Mouse (Mus musculus): ENCODE results near the gene Kcnj9. TPM values are rescaled to one million over a fixed set of nuclear protein-coding genes. Genes with fewer than 3 reads are reported as not detected.

The Kcnj9 gene
- polyA plus RNA-seq, 1 experiment: 116 TPM

DNA sequence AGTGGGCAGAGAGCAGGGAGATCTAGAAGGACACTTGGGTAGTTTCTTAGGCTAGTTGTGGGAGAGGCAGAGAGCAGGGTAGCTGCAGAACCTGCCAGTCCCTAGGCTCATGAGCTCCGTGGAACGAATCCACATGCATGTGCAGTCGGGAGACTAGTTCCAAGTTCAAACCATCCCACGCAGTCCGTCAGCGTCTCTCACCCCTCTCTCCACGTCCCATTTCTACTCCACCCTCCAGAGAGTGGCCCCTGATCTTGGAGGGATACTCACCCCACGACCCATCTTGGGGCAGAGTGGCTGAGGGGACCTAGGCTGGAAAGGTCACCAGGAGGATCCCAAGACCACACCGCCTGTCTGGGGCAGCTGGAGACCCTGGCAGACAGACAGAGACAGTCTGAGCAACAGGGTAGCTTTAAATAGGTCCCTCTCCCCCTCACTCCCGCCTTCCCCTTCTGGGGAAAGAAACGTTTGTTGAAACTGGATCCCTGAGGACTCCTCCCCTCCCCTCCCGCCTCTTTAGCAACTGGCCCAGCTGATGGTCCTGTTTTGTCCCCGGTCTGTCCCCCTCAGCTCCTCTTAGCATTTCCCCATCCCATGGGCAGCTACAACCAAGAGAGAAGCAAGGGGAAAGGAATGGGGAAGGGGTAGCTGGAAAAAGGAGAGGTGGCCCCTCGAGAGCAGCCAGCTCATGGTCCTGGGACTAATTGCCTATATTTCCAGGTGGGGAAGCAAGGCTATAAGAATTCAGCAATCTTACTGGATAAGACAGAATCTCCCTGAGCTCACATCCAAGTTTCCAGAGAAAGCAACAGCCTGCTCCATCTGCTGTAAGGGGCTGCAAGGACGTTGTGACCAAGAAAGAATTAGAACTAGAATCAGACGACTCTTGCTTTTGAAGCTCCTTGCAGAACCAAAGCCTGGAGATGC, 31.2 kb downstream of the Kcnj9 start, which contains the start of gene Atp1a2:
Gene Atp1a2, minus strand, starts transcription at position 454 of the 927 bp plus-strand sequence.
- Histone ChIP-seq H3K27ac (ENCODE audit: insufficient read depth, low read length) (peak within 1 kb of the TSS; percentile 37; the same call in 1 of the 2 replicates), H3K27me3 (ENCODE audit: control insufficient read depth, insufficient read depth, low read length) (no peaks in the 10 kb centered on the region), H3K4me1 (ENCODE audit: control insufficient read depth, insufficient read depth, low read length) (peaks cover 13% of the 10 kb centered on the region), H3K4me3 (replicated peaks; ENCODE audit: insufficient read depth, low read depth, low read length) (peak within 1 kb of the TSS; percentile 28)
- 24% methylated on average over 16 of the region's 16 CpGs for WGBS
- DNase-seq: peak in 1 of 2 experiments; percentile 38
- TF ChIP-seq POLR2A (IDR thresholded peaks at IDR 0.05; ENCODE audit: borderline replicate concordance, insufficient read depth, low read length): peak; percentile 59; the same call in 1 of the 2 replicates
- TF ChIP-seq CTCF (IDR thresholded peaks at IDR 0.05; ENCODE audit: borderline replicate concordance, insufficient read depth, low read depth, low read length): no peak

GRCm38 (mm10) chr1:172296816-172297510, 32.2 kb downstream of the Kcnj9 start:
- Histone ChIP-seq H3K4me3 (replicated peaks; ENCODE audit: insufficient read depth, low read depth, low read length) (peak overlapping the region; percentile 28), H3K27me3 (ENCODE audit: control insufficient read depth, insufficient read depth, low read length) (no peaks in the 10 kb centered on the region), H3K27ac (ENCODE audit: insufficient read depth, low read length) (peak overlapping the region; percentile 26; the same call in 1 of the 2 replicates), H3K4me1 (ENCODE audit: control insufficient read depth, insufficient read depth, low read length) (peaks cover 13% of the 10 kb centered on the region)
- peak in 1 of 2 experiments; percentile 39 for DNase-seq
- TF ChIP-seq POLR2A (IDR thresholded peaks at IDR 0.05; ENCODE audit: borderline replicate concordance, insufficient read depth, low read length): no peak
- no peak for TF ChIP-seq CTCF (IDR thresholded peaks at IDR 0.05; ENCODE audit: borderline replicate concordance, insufficient read depth, low read depth, low read length)
- WGBS: 39% methylated on average over 6 of the region's 6 CpGs

- Histone ChIP-seq H3K27ac (ENCODE audit: insufficient read depth, low read length) (no peak overlapping the region), H3K27me3 (ENCODE audit: control insufficient read depth, insufficient read depth, low read length) (no peaks in the 10 kb centered on the region), H3K4me3 (replicated peaks; ENCODE audit: insufficient read depth, low read depth, low read length) (peak overlapping the region; percentile 28), H3K4me1 (ENCODE audit: control insufficient read depth, insufficient read depth, low read length) (peaks cover 13% of the 10 kb centered on the region)
- WGBS: 61% methylated on average over 4 of the region's 4 CpGs
- TF ChIP-seq POLR2A (IDR thresholded peaks at IDR 0.05; ENCODE audit: borderline replicate concordance, insufficient read depth, low read length): no peak
- TF ChIP-seq CTCF (IDR thresholded peaks at IDR 0.05; ENCODE audit: borderline replicate concordance, insufficient read depth, low read depth, low read length): no peak
- DNase-seq: peak in 1 of 2 experiments; percentile 45
Measured at GRCm38 (mm10) chr1:172295751-172296197, 33.3 kb downstream of the Kcnj9 start.

GRCm38 (mm10) chr1:172293449-172293848, 35.7 kb downstream of the Kcnj9 start:
- H3K4me3 ChIP-seq (replicated peaks; ENCODE audit: insufficient read depth, low read depth, low read length): no peak overlapping the region
- WGBS: 82% methylated on average over 11 of the region's 11 CpGs
- H3K4me1 ChIP-seq (ENCODE audit: control insufficient read depth, insufficient read depth, low read length): peaks cover 13% of the 10 kb centered on the region
- H3K27me3 ChIP-seq (ENCODE audit: control insufficient read depth, insufficient read depth, low read length): no peaks in the 10 kb centered on the region
- H3K27ac ChIP-seq (ENCODE audit: insufficient read depth, low read length): no peak overlapping the region
- TF ChIP-seq POLR2A (IDR thresholded peaks at IDR 0.05; ENCODE audit: borderline replicate concordance, insufficient read depth, low read length) (no peak), CTCF (IDR thresholded peaks at IDR 0.05; ENCODE audit: borderline replicate concordance, insufficient read depth, low read depth, low read length) (no peak)
- DNase-seq: no peak

DNA sequence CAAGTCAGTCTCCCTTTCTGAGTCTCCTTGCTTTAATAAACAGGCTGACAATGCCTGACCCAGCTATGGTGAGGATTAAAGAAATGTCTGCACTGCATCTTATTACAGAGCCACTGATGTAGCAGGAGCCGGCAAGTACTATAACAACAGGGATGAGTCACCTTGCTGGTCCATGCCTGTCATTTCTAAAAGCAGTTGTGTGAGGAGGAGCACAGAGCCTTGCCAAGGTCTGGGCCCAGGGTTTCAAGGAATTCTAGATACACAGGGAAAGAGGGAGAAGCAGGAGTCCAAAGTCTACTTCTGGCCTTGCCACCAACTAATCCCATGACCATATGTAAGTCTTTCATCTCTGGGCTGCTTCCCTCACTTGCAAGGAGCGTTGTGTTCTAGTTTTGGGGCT, 36.2 kb downstream of the Kcnj9 start:
- TF ChIP-seq POLR2A (IDR thresholded peaks at IDR 0.05; ENCODE audit: borderline replicate concordance, insufficient read depth, low read length) (no peak), CTCF (IDR thresholded peaks at IDR 0.05; ENCODE audit: borderline replicate concordance, insufficient read depth, low read depth, low read length) (no peak)

DNA sequence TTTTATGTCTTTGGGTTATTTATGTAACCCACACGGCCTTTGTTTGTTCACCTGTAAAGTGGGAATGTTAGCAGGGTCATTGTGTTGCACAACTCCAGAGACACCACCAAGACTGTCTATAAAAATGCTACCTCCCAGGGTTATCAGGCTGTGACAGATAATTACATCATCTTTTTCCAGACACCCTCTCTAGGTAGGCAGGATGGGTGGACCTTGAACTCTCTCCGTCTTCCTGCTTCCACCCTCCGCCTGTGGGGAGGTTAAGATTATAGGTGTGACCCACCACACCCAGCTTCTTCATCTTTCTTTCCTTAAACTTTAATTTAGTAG, 39.5 kb downstream of the Kcnj9 start:
- H3K4me3 ChIP-seq (replicated peaks; ENCODE audit: insufficient read depth, low read depth, low read length): no peak overlapping the region
- H3K4me1 ChIP-seq (ENCODE audit: control insufficient read depth, insufficient read depth, low read length): no peaks in the 10 kb centered on the region; the same call in 1 of the 2 replicates
- DNase-seq: no peak
- WGBS: 89% methylated on average over 3 of the region's 3 CpGs
- TF ChIP-seq CTCF (IDR thresholded peaks at IDR 0.05; ENCODE audit: borderline replicate concordance, insufficient read depth, low read depth, low read length): no peak
- no peak for TF ChIP-seq POLR2A (IDR thresholded peaks at IDR 0.05; ENCODE audit: borderline replicate concordance, insufficient read depth, low read length)
- no peaks in the 10 kb centered on the region for H3K27me3 ChIP-seq (ENCODE audit: control insufficient read depth, insufficient read depth, low read length)
- H3K27ac ChIP-seq (ENCODE audit: insufficient read depth, low read length): no peak overlapping the region

More for the DNA sequence above, 36.2 kb downstream of the Kcnj9 start:
- Histone ChIP-seq H3K4me3 (replicated peaks; ENCODE audit: insufficient read depth, low read depth, low read length) (no peak overlapping the region), H3K27me3 (ENCODE audit: control insufficient read depth, insufficient read depth, low read length) (no peaks in the 10 kb centered on the region), H3K27ac (ENCODE audit: insufficient read depth, low read length) (no peak overlapping the region), H3K4me1 (ENCODE audit: control insufficient read depth, insufficient read depth, low read length) (peaks cover 13% of the 10 kb centered on the region)
- 93% methylated on average over 2 of the region's 2 CpGs for WGBS
- no peak for DNase-seq

GRCm38 (mm10) chr1:172288900-172289616, 40.1 kb downstream of the Kcnj9 start:
- no peak overlapping the region for H3K4me3 ChIP-seq (replicated peaks; ENCODE audit: insufficient read depth, low read depth, low read length)
- WGBS: 90% methylated on average over 11 of the region's 11 CpGs

More at GRCm38 (mm10) chr1:172288900-172289616, 40.1 kb downstream of the Kcnj9 start:
- no peak for TF ChIP-seq POLR2A (IDR thresholded peaks at IDR 0.05; ENCODE audit: borderline replicate concordance, insufficient read depth, low read length)
- TF ChIP-seq CTCF (IDR thresholded peaks at IDR 0.05; ENCODE audit: borderline replicate concordance, insufficient read depth, low read depth, low read length): no peak
- DNase-seq: no peak
- no peak overlapping the region for H3K27ac ChIP-seq (ENCODE audit: insufficient read depth, low read length)
- no peaks in the 10 kb centered on the region for H3K27me3 ChIP-seq (ENCODE audit: control insufficient read depth, insufficient read depth, low read length)
- peaks cover 2% of the 10 kb centered on the region; the same call in 1 of the 2 replicates for H3K4me1 ChIP-seq (ENCODE audit: control insufficient read depth, insufficient read depth, low read length)
